Mouse (Mus musculus) limb, embryonic 15.5 days (tissue): Measurements from ENCODE around the gene Ppm1d. TPM values are rescaled to one million over a fixed set of nuclear protein-coding genes. Genes with fewer than 3 reads are reported as not detected.

Source experiments
- ATAC-seq: fragments of 200-750 bp; cut with Nextera tagmentation; 2 replicates; pipeline ENCODE4 v1.8.0; 2017; ENCODE audit warnings: low read depth, moderate TSS enrichment; ENCODE audit not compliant: insufficient number of reproducible peaks, low FRiP score, low TSS enrichment
- H3K27ac ChIP-seq: fragments of 300-500 bp; sonication (generic); 2 replicates; pipeline ENCODE4 v1.5.1; 2015; ENCODE audit warnings: moderate library complexity, mild to moderate bottlenecking, inconsistent platforms
- H3K27me3 ChIP-seq: fragments of 300-500 bp; sonication (generic); 2 replicates; pipeline ENCODE4 v1.6.1; 2015; ENCODE audit warnings: inconsistent platforms
- H3K36me3 ChIP-seq: fragments of 300-500 bp; sonication (generic); 2 replicates; pipeline ENCODE4 v1.6.1; 2015; ENCODE audit warnings: inconsistent platforms
- H3K4me1 ChIP-seq: fragments of 300-500 bp; sonication (generic); 2 replicates; pipeline ENCODE4 v1.6.1; 2015; ENCODE audit warnings: inconsistent platforms
- H3K4me2 ChIP-seq: fragments of 300-500 bp; sonication (generic); 2 replicates; pipeline ENCODE4 v1.6.1; 2015; ENCODE audit warnings: mild to moderate bottlenecking, inconsistent platforms
- H3K4me3 ChIP-seq: fragments of 300-500 bp; sonication (generic); 2 replicates; pipeline ENCODE4 v1.5.1; 2015; ENCODE audit warnings: mild to moderate bottlenecking, inconsistent platforms
- H3K9ac ChIP-seq: fragments of 300-500 bp; sonication (generic); 2 replicates; pipeline ENCODE4 v1.6.1; 2015; ENCODE audit warnings: inconsistent platforms
- H3K9me3 ChIP-seq: fragments of 300-500 bp; sonication (generic); 2 replicates; pipeline ENCODE4 v1.6.1; 2016; ENCODE audit warnings: inconsistent platforms
- WGBS: fragments of 180-500 bp; shearing (Covaris S2); methylation state at CpG from one replicate; pipeline ENCODE4 v1.1.7; 2015; 5-methylcytosine and 5-hydroxymethylcytosine counted together
- polyA plus RNA-seq: library from polyadenylated mRNA; unstranded; fragments of >200 nt; fragmentation: Nextera tagmentation; extraction: Ambion mirVana; gene quantifications from 2 replicates; pipeline ENCODE4 v1.2.1, GENCODE M21; 2015

The Ppm1d gene
- polyA plus RNA-seq, 1 experiment from 2014 or later = 15.4 TPM

GRCm38 (mm10) chr11:85383975-85384821 lies 73.2 kb downstream of the Ppm1d start:
- Histone ChIP-seq H3K4me1 (peaks cover 3% of the 10 kb centered on the region; the same call in 1 of the 2 replicates), H3K9ac (no peak overlapping the region), H3K27me3 (no peaks in the 10 kb centered on the region), H3K4me2 (no peak overlapping the region), H3K9me3 (no peaks in the 10 kb centered on the region), H3K27ac (no peak overlapping the region), H3K36me3 (no peaks in the 10 kb centered on the region), H3K4me3 (no peak overlapping the region)
- no peak for ATAC-seq
- 72% methylated on average over 7 of the region's 7 CpGs for WGBS

- H3K9ac ChIP-seq = no peak overlapping the region
- H3K36me3 ChIP-seq = no peaks in the 10 kb centered on the region
- H3K4me3 ChIP-seq = no peak overlapping the region
- H3K9me3 ChIP-seq = no peaks in the 10 kb centered on the region
- ATAC-seq = no peak
- 60% methylated on average over 12 of the region's 12 CpGs for WGBS
- H3K4me2 ChIP-seq = no peak overlapping the region
- H3K27ac ChIP-seq = 0 out of 2 replicates have a peak overlapping the region, but pooled peaks have one; percentile 30
- H3K4me1 ChIP-seq = 0 out of 2 replicates have a peak, but pooled peaks cover 6% of the 10 kb centered on the region
- H3K27me3 ChIP-seq = no peaks in the 10 kb centered on the region
Observed at GRCm38 (mm10) chr11:85392179-85392863, 81.3 kb downstream of the Ppm1d start.

GRCm38 (mm10) chr11:85392864-85393220 lies 81.8 kb downstream of the Ppm1d start:
- WGBS = 48% methylated on average over 9 of the region's 9 CpGs
- Histone ChIP-seq H3K4me2 (no peak overlapping the region), H3K27me3 (no peaks in the 10 kb centered on the region), H3K27ac (0 out of 2 replicates have a peak overlapping the region, but pooled peaks have one; percentile 30), H3K4me1 (0 out of 2 replicates have a peak, but pooled peaks cover 6% of the 10 kb centered on the region), H3K9ac (no peak overlapping the region), H3K36me3 (no peaks in the 10 kb centered on the region), H3K4me3 (no peak overlapping the region), H3K9me3 (no peaks in the 10 kb centered on the region)
- no peak for ATAC-seq

- 0 out of 2 replicates have a peak, but pooled peaks cover 6% of the 10 kb centered on the region for H3K4me1 ChIP-seq
- no peak overlapping the region for H3K9ac ChIP-seq
- no peak for ATAC-seq
- no peak overlapping the region for H3K4me2 ChIP-seq
- H3K27ac ChIP-seq = no peak overlapping the region
- H3K27me3 ChIP-seq = no peaks in the 10 kb centered on the region
- no peak overlapping the region for H3K4me3 ChIP-seq
- H3K36me3 ChIP-seq = no peaks in the 10 kb centered on the region
- 54% methylated on average over 3 of the region's 3 CpGs for WGBS
- no peaks in the 10 kb centered on the region for H3K9me3 ChIP-seq
Observed at GRCm38 (mm10) chr11:85393990-85394389, 82.9 kb downstream of the Ppm1d start.

DNA sequence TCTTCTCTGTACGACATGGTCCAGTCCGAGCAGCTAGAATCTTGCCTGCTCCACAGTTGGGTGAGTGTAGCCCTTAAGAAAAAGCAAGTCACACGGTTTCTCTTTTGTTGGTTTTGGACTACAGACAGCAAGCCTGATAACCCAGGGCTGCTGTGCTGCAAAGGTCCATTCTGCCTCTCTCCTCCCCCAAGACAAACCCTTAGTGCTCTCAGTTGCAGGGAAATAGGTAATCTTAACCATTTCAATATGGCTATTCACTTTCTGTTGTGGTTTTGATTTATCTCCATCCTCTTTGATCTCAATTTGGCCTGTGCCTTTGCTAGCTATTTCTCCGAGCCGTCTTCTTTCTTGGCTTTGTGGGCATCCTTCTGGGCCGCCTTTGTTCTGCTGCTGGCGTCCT lies 84.3 kb downstream of the Ppm1d start:
- H3K9ac ChIP-seq = no peak overlapping the region
- WGBS = 55% methylated on average over 7 of the region's 7 CpGs
- H3K9me3 ChIP-seq = no peaks in the 10 kb centered on the region
- H3K4me1 ChIP-seq = 0 out of 2 replicates have a peak, but pooled peaks cover 6% of the 10 kb centered on the region
- no peak for ATAC-seq
- H3K4me3 ChIP-seq = no peak overlapping the region
- H3K36me3 ChIP-seq = no peaks in the 10 kb centered on the region
- H3K4me2 ChIP-seq = no peak overlapping the region
- H3K27ac ChIP-seq = no peak overlapping the region
- no peaks in the 10 kb centered on the region for H3K27me3 ChIP-seq

Other genes starting within 250 kb of the Ppm1d start
- gene Usp32, start 171.1 kb upstream of the Ppm1d start, polyA plus RNA-seq = 3.8 and 3.9 TPM in 2 replicates
- 0.46 and 0.99 TPM in 2 replicates for gene 1700125H20Rik, start 140.8 kb upstream of the Ppm1d start, polyA plus RNA-seq
- gene Appbp2, start 76.1 kb upstream of the Ppm1d start, polyA plus RNA-seq = 38.8 and 40.0 TPM in 2 replicates
- gene Bcas3, start 41.9 kb downstream of the Ppm1d start, polyA plus RNA-seq = 23.6 and 31.5 TPM in 2 replicates